Mouse (Mus musculus) kidney, postnatal 36 days (tissue): ENCODE measurements at regions not wholly inside any gene's neighbourhood (a gene's known extent, or its start where the extent isn't known, plus 50 kb on each side); places are given as distances from the start of the nearest gene placed in this dataset.

Experiments used
- DNase-seq, 2 experiments: peaks; one replicate each; pipeline ENCODE4 v3.0.0; 2021 to 2022; ENCODE audit warnings: mixed read lengths in 2 of 2

GRCm38 (mm10) chr5:72245382-72245781, 77.4 kb upstream of the Commd8 start:
- DNase-seq, result no peak

- peak; percentile 42 to 78 for DNase-seq
Measured at GRCm38 (mm10) chr5:72244134-72244533, 76.1 kb upstream of the Commd8 start.

GRCm38 (mm10) chr5:72242981-72243380, 75.0 kb upstream of the Commd8 start:
- no peak for DNase-seq

- no peak for DNase-seq
Measured at GRCm38 (mm10) chr5:72241451-72241850, 73.5 kb upstream of the Commd8 start.

GRCm38 (mm10) chr5:72240271-72240670, 72.3 kb upstream of the Commd8 start:
- DNase-seq, result no peak

DNA sequence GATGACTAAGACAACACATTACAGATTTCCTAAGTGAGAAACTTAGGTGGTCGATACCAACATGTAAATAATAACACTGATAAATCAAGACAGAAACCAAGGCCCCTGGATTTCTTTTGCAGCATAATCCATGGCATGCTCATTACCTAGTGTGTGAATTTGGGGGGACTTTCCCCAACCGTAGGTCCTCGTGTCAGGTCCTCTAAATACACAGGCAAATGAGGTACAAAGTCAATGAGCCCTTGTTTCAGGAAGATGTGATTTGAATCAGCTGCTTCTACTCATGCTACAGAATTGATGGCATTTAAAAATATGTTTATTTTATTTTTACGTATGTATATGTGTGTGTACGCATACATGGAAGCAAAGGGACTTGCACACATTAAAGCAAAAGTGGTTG, 59.0 kb upstream of the Commd8 start:
- DNase-seq, result no peak

DNA sequence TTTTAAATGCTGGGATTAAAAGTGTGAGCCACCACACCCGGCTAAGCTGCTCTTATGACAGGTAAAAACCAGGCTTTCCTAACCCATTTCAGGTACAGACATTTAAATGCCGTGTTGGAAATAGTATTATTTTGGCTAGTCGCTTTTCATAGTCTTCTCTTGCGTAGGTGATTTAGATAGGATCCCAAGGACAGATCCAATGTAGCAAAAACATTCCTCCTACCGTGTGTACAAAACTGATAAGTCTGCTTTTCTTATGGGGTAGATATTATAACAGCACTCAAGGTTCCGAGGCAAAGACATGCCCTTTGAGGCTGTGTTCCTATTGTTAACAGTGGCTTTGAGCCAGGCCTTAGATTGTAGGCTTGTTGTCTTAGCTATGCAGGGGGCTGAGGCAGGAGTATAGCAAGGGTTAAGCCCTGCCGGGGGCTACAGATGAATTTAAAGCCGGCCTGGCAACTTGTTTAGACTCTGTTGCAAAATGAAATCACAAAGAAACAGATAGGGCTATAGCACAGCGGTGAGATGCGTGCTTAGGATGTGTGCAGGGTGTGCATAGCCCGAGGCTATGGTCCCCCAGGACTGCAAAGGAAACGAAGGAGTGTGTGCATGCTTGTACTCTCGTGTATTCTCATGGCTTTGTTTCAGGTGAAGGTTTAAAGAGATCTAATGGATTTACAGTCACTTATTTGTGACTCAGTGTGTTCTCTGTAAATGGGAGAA, 57.7 kb upstream of the Commd8 start:
- DNase-seq, result no peak

GRCm38 (mm10) chr5:72225056-72225455, 57.1 kb upstream of the Commd8 start:
- no peak for DNase-seq

DNA sequence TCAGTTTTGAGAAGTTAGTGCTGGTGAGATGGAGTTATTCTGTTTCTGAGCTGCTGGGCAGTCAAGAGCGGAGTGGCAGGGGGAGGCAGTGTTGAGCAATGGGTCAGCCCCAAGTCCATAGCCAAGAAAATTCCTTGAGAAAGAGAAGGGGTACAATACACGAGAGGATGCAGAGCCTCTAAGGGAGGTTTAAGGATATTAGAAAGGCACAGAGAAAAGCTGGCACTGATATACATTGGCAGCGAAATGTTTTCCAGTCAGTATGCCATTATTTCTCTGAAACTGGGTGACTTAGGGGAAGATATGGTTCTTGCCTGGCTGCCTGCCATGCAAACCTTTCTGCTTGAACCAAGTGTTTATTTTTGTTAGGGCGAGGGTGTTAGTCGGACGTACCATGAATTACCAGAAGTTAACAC, 56.6 kb upstream of the Commd8 start:
- peak in 1 of 2 experiments; percentile 14 for DNase-seq

- DNase-seq, result no peak
Measured at GRCm38 (mm10) chr5:72222902-72223301, 54.9 kb upstream of the Commd8 start.

GRCm38 (mm10) chr5:72219697-72220096, 51.7 kb upstream of the Commd8 start:
- no peak for DNase-seq

DNA sequence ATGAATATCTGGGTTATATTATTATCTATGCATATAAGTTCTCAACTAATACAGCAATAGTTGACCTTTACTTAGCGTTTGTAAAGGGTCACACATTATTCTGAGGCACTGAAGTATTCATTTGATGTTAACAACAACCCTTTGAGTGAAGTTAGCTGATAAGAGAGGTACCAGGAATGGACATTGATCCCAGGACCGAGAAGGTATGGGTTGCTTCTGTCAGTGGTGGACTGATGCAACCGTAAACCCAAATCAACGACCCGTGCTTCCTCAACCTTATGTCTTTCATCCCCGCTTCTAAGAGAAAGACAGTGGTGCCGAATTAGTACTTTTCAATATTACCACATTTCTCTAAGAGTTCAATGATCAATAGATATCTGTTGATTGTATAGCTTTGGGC, 51.3 kb upstream of the Commd8 start:
- no peak for DNase-seq
